Mouse (Mus musculus) CH12.LX (cell line): ENCODE results near the gene Adcy10. TPM values are rescaled to one million over a fixed set of nuclear protein-coding genes. Genes with fewer than 3 reads are reported as not detected.
A peak's percentile ranks its signal among the peaks of the same experiment; 100 is the strongest.

Source experiments
- DNase-seq: peaks from one replicate; pipeline ENCODE4 v3.0.0-alpha.2; 2013; ENCODE audit errors: extremely low read depth
- H3K27ac ChIP-seq: 2 replicates; pipeline ENCODE4 v1.5.1; 2012; ENCODE audit warnings: low read depth, mild to moderate bottlenecking, control low read depth, moderate library complexity; ENCODE audit not compliant: insufficient read depth
- H3K27me3 ChIP-seq: replicated peaks from 2 replicates; pipeline ENCODE3; 2012; ENCODE audit warnings: inconsistent platforms
- H3K36me3 ChIP-seq, 2 experiments: replicated peaks in 1 of 2; 2 replicates each; pipeline versions ENCODE3 to v1.6.1; 2012; ENCODE audit warnings: inconsistent platforms in 1 of 2, low read length in 1 of 2, mild to moderate bottlenecking in 1 of 2, mixed read lengths in 1 of 2, moderate library complexity in 1 of 2; ENCODE audit not compliant: control insufficient read depth in 1 of 2, insufficient read depth in 1 of 2
- H3K4me1 ChIP-seq, 2 experiments: 2 replicates each; pipeline ENCODE4 v1.6.1; 2012; ENCODE audit warnings: inconsistent platforms in 1 of 2, moderate library complexity in 1 of 2; ENCODE audit not compliant: insufficient read depth in 2 of 2, control insufficient read depth in 1 of 2
- H3K4me2 ChIP-seq: 2 replicates; pipeline ENCODE4 v1.6.1; 2012; ENCODE audit warnings: low read depth, mild to moderate bottlenecking, control low read depth; ENCODE audit not compliant: poor library complexity, insufficient read depth, severe bottlenecking
- H3K4me3 ChIP-seq, 3 experiments: fragments of 150-350 bp in 1 of 3; sonication (generic) in 1 of 3; replicated peaks in 1 of 3; 2 replicates each; pipeline versions ENCODE3 to v1.5.1; 2011 to 2012; ENCODE audit warnings: low read depth in 2 of 3, low read length in 2 of 3, mild to moderate bottlenecking in 2 of 3, moderate library complexity in 2 of 3, control low read depth in 1 of 3, improper control_type of control experiment in 1 of 3, inconsistent platforms in 1 of 3, mixed read lengths in 1 of 3; ENCODE audit not compliant: poor library complexity in 1 of 3
- H3K79me2 ChIP-seq: replicated peaks from 2 replicates; pipeline ENCODE4 v1.6.1; 2012; ENCODE audit warnings: mild to moderate bottlenecking, moderate library complexity; ENCODE audit not compliant: control insufficient read depth, poor library complexity, insufficient read depth, severe bottlenecking; ENCODE audit errors: extremely low read depth
- H3K9ac ChIP-seq: 2 replicates; pipeline ENCODE4 v1.6.1; 2012; ENCODE audit warnings: low read depth, mild to moderate bottlenecking, control low read depth, moderate library complexity; ENCODE audit not compliant: insufficient read depth
- H3K9me3 ChIP-seq: replicated peaks from 2 replicates; pipeline ENCODE3; 2012; ENCODE audit warnings: low read length, inconsistent platforms, mixed read lengths
- BHLHE40 ChIP-seq: IDR thresholded peaks from 2 replicates; pipeline ENCODE4 v1.6.1; 2011; ENCODE audit warnings: mild to moderate bottlenecking, low read depth, low read length, improper control_type of control experiment
- CHD1 ChIP-seq: IDR thresholded peaks from 2 replicates; pipeline ENCODE4 v1.6.1; 2012; ENCODE audit warnings: low read depth, low read length, improper control_type of control experiment, inconsistent platforms
- CHD2 ChIP-seq: IDR thresholded peaks from 2 replicates; pipeline ENCODE4 v1.6.1; 2011; ENCODE audit warnings: low read length, improper control_type of control experiment
- CTCF ChIP-seq, 2 experiments: IDR thresholded peaks in 1 of 2; conservative IDR thresholded peaks in 1 of 2; 2 replicates each; pipeline ENCODE4 v1.5.1; 2011 to 2012; ENCODE audit warnings: low read depth in 2 of 2, low read length in 2 of 2, improper control_type of control experiment in 1 of 2, inconsistent platforms in 1 of 2, mild to moderate bottlenecking in 1 of 2, moderate library complexity in 1 of 2
- E2F4 ChIP-seq: IDR thresholded peaks from 2 replicates; pipeline ENCODE4 v1.6.1; 2011; ENCODE audit warnings: low read depth, low read length, improper control_type of control experiment; ENCODE audit not compliant: insufficient replicate concordance
- ELF1 ChIP-seq: IDR thresholded peaks from 2 replicates; pipeline ENCODE4 v1.6.1; 2014; ENCODE audit warnings: low read depth, mild to moderate bottlenecking, inconsistent platforms, low read length, improper control_type of control experiment
- EP300 ChIP-seq: IDR thresholded peaks from 2 replicates; pipeline ENCODE4 v1.6.1; 2011; ENCODE audit warnings: low read length, improper control_type of control experiment
- HCFC1 ChIP-seq: IDR thresholded peaks from 2 replicates; pipeline ENCODE4 v1.6.1; 2012; ENCODE audit warnings: low read depth, mild to moderate bottlenecking, inconsistent platforms, low read length, improper control_type of control experiment
- JUN ChIP-seq: IDR thresholded peaks from 2 replicates; pipeline ENCODE4 v1.6.1; 2011; ENCODE audit warnings: low read depth, mild to moderate bottlenecking, low read length, improper control_type of control experiment, moderate library complexity; ENCODE audit not compliant: insufficient read depth
- NELFE ChIP-seq: IDR thresholded peaks from 2 replicates; pipeline ENCODE4 v1.6.1; 2011; ENCODE audit warnings: low read depth, low read length, improper control_type of control experiment
- POLR2A ChIP-seq: IDR thresholded peaks from 2 replicates; pipeline ENCODE4 v1.6.1; 2011; ENCODE audit warnings: low read depth, mild to moderate bottlenecking, improper control_type of control experiment, low read length
- RCOR1 ChIP-seq: conservative IDR thresholded peaks from 2 replicates; pipeline ENCODE4 v1.6.1; 2012; ENCODE audit warnings: low read depth, mild to moderate bottlenecking, inconsistent platforms, low read length, improper control_type of control experiment
- SIN3A ChIP-seq: IDR thresholded peaks from 2 replicates; pipeline ENCODE4 v1.6.1; 2012; ENCODE audit warnings: low read length, improper control_type of control experiment, inconsistent platforms
- SMC3 ChIP-seq: IDR thresholded peaks from 2 replicates; pipeline ENCODE4 v1.6.1; 2011; ENCODE audit warnings: low read depth, low read length, improper control_type of control experiment
- TCF12 ChIP-seq: IDR thresholded peaks from 2 replicates; pipeline ENCODE4 v1.6.1; 2014; ENCODE audit warnings: low read depth, mild to moderate bottlenecking, inconsistent platforms, low read length, improper control_type of control experiment
- UBTF ChIP-seq: IDR thresholded peaks from 2 replicates; pipeline ENCODE4 v1.6.1; 2012; ENCODE audit warnings: low read depth, mild to moderate bottlenecking, inconsistent platforms, low read length, improper control_type of control experiment, moderate library complexity
- USF1 ChIP-seq: IDR thresholded peaks from 2 replicates; pipeline ENCODE4 v1.6.1; 2014; ENCODE audit warnings: low read depth, mild to moderate bottlenecking, inconsistent platforms, low read length, improper control_type of control experiment
- USF2 ChIP-seq: conservative IDR thresholded peaks from 2 replicates; pipeline ENCODE4 v1.6.1; 2011; ENCODE audit warnings: low read depth, low read length, improper control_type of control experiment
- ZC3H11A ChIP-seq: IDR thresholded peaks from 2 replicates; pipeline ENCODE4 v1.6.1; 2012; ENCODE audit warnings: low read depth, mild to moderate bottlenecking, inconsistent platforms, low read length, improper control_type of control experiment
- ZKSCAN1 ChIP-seq: IDR thresholded peaks from 2 replicates; pipeline ENCODE4 v1.6.1; 2012; ENCODE audit warnings: low read depth, inconsistent platforms, low read length, improper control_type of control experiment, borderline replicate concordance
- ZMIZ1 ChIP-seq: IDR thresholded peaks from 2 replicates; pipeline ENCODE4 v1.6.1; 2012; ENCODE audit warnings: low read depth, mild to moderate bottlenecking, inconsistent platforms, low read length, improper control_type of control experiment
- ZNF384 ChIP-seq: IDR thresholded peaks from 2 replicates; pipeline ENCODE4 v1.6.1; 2012; ENCODE audit warnings: low read depth, low read length, improper control_type of control experiment, inconsistent platforms
- dilution Hi-C: fragments of 300-500 bp; cut with MboI; formaldehyde crosslinking; loops from 2 replicates; pipeline ENCODE4 v1.14.3; 2020; ENCODE audit warnings: low sequenced_read_pairs; ENCODE audit not compliant: extremely low pct_unique_long_range_greater_than_20kb, extremely low pct_ligation_motif_present
- in situ Hi-C: fragments of 300-500 bp; cut with MboI; formaldehyde crosslinking; loops from 3 replicates; pipeline ENCODE4 v1.14.3; 2019; ENCODE audit warnings: low sequenced_read_pairs, low pct_ligation_motif_present, low pct_unique_long_range_greater_than_20kb, mixed read lengths
- polyA plus RNA-seq: library from polyadenylated mRNA; unstranded; fragments of >175 nt; gene quantifications from 2 replicates; pipeline ENCODE4 v1.2.1, GENCODE M21; 2012; ENCODE audit warnings: low read depth; ENCODE audit not compliant: insufficient read length
- total RNA-seq, 2 experiments: library from RNA; depleted of rRNA; stranded (reverse); fragments of 300-350 nt in 1 of 2; fragments of >200 nt in 1 of 2; gene quantifications; 2 replicates each; pipeline ENCODE4 v1.2.3; 2012 to 2014

The Adcy10 gene
- total and polyA plus RNA-seq, 3 experiments = 0.13 TPM; not detected in 2

DNA sequence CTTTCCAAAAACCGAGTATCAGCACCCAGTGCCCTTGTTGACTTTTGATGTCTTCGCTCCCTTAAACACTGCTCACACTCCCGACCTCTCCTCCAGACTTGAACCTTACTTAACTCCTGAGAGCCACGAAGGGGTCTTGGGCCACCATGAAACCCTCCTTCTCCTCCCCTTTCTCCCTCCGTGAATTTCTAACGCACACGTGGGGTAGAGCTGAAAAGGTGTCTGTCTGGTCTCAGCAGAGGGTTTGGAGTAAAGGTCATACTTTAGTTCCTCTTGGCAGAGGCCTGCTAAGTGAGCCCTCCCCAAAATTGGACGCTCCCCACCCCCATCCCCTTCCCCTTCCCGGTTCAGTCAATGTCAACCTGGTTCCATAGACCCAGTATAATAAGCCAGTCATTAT lies 23.3 kb upstream of the Adcy10 start:
- peak; percentile 22 for DNase-seq
- Histone ChIP-seq H3K4me2 (peak overlapping the region; percentile 94), H3K36me3 (no peaks in the 10 kb centered on the region), H3K27me3 (no peaks in the 10 kb centered on the region), H3K79me2 (peaks cover 2% of the 10 kb centered on the region), H3K4me1 (peaks cover 0 to 12% of the 10 kb centered on the region in 2 experiments; a peak in 2 of 4 replicates), H3K27ac (no peak overlapping the region), H3K9ac (peak overlapping the region; percentile 54), H3K4me3 (peak overlapping the region; percentile 70 to 88 (median 80)), H3K9me3 (no peaks in the 10 kb centered on the region)
- no peak for TF ChIP-seq BHLHE40
- no peak for TF ChIP-seq USF2
- no peak for TF ChIP-seq ZNF384
- peak; percentile 6; the same call in 1 of the 2 replicates for TF ChIP-seq SIN3A
- no peak for TF ChIP-seq HCFC1
- no peak for TF ChIP-seq ZC3H11A
- TF ChIP-seq CHD1 = 0 out of 2 replicates have a peak, but pooled peaks have one; percentile 11
- no peak for TF ChIP-seq CTCF (conservative IDR thresholded peaks at IDR 0.05 in 1 of 2, IDR thresholded peaks at IDR 0.05 in 1 of 2; ENCODE audit: low read depth in 2 of 2, low read length in 2 of 2)
- TF ChIP-seq NELFE = no peak
- TF ChIP-seq ZKSCAN1 = no peak
- dilution Hi-C loops = no loop called here
- in situ Hi-C loops = no loop called here

- Histone ChIP-seq H3K36me3 (no peaks in the 10 kb centered on the region), H3K79me2 (peaks cover 2% of the 10 kb centered on the region), H3K4me2 (no peak overlapping the region), H3K4me1 (peaks cover 0 to 12% of the 10 kb centered on the region in 2 experiments; a peak in 2 of 4 replicates), H3K9me3 (no peaks in the 10 kb centered on the region)
- in situ Hi-C loops = no loop called here
- TF ChIP-seq USF1 (no peak), HCFC1 (no peak), POLR2A (no peak), TCF12 (no peak), CHD2 (no peak)
- TF ChIP-seq, all 38 proteins: peak for 0
- Histone ChIP-seq H3K27me3 (no peaks in the 10 kb centered on the region), H3K4me3 (no peak overlapping the region), H3K9ac (no peak overlapping the region), H3K27ac (no peak overlapping the region)
- dilution Hi-C loops = no loop called here
- DNase-seq = no peak
These were observed 22.1 kb upstream of the Adcy10 start for GRCm38 (mm10) chr1:165462861-165463260.

DNA sequence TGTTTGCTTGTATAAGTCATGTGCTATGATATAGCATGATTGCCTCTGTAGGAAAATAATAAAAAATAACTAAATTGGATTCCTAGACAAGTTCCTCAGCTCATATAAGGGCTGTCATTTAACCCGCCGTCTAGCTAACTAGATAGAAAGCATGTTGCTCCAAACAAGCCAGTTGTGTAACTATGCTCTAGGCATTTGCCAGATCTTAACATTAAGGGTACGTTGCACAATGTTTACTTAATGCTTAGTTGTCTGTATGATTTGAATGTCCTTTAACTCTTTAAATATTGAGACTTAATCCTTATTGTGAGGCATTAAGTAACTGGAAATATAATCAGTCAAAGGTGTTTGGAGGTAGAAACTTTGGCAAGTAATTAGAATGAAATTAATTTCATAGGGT lies 20.4 kb upstream of the Adcy10 start:
- Histone ChIP-seq H3K27ac (no peak overlapping the region), H3K79me2 (no peaks in the 10 kb centered on the region; the same call in 1 of the 2 replicates), H3K9me3 (no peaks in the 10 kb centered on the region), H3K9ac (no peak overlapping the region), H3K4me1 (peaks cover 0 to 9% of the 10 kb centered on the region in 2 experiments; a peak in 3 of 4 replicates), H3K27me3 (no peaks in the 10 kb centered on the region), H3K4me2 (no peak overlapping the region), H3K36me3 (no peaks in the 10 kb centered on the region), H3K4me3 (no peak overlapping the region)
- dilution Hi-C loops (no loop called here), in situ Hi-C loops (no loop called here)
- TF ChIP-seq SMC3 (no peak), ELF1 (no peak), E2F4 (no peak), EP300 (no peak), NELFE (no peak), JUN (no peak), ZMIZ1 (no peak), UBTF (no peak), HCFC1 (no peak), ZC3H11A (no peak), RCOR1 (no peak)
- DNase-seq = no peak
